Mouse (Mus musculus): Measurements from ENCODE around the gene Fosl1. TPM values are rescaled to one million over a fixed set of nuclear protein-coding genes. Genes with fewer than 3 reads are reported as not detected.

Fosl1 gene
- polyA plus RNA-seq, 2 experiments, result 0.06 TPM; not detected in 1

DNA sequence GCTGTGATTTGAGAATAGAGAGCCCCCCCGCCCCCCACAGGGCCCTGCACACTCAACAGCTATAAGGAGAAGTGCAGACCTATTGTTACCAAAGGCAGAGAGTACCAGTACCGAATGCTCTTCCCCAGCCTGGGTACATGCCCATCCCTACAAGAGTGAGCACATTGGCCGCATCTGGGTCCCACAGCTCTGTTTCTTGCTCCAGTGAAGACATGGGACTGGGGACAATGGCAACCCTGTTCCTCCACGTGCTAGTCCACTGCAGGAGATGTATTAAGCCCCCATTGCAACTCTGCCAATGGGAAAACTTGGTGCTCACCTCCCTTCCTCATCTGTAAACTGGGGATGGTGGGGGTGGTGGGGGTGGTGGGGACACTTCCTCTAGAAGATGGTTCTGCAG, 33.5 kb upstream of the Fosl1 start:
- 0 out of 2 replicates have a peak, but pooled peaks cover 5% of the 10 kb centered on the region for H3K4me1 ChIP-seq (ENCODE audit: control insufficient read depth, insufficient read depth, low read length)
- TF ChIP-seq POLR2A (IDR thresholded peaks at IDR 0.05; ENCODE audit: borderline replicate concordance, extremely low read depth, insufficient read depth, insufficient read length), result no peak
- ATAC-seq (ENCODE audit: low FRiP score, low read depth), result no peak
- no peaks in the 10 kb centered on the region for H3K27me3 ChIP-seq (ENCODE audit: control insufficient read depth, insufficient read depth, low read length)
- no peaks in the 10 kb centered on the region for H3K9me3 ChIP-seq (ENCODE audit: control insufficient read depth, low read length)
- no peak overlapping the region for H3K4me2 ChIP-seq (replicated peaks; ENCODE audit: low read depth, low read length, severe bottlenecking)
- peaks cover 3% of the 10 kb centered on the region; the same call in 1 of the 2 replicates for H3K36me3 ChIP-seq (ENCODE audit: control insufficient read depth, insufficient read depth, low read length)
- H3K9ac ChIP-seq (ENCODE audit: low read depth, low read length, severe bottlenecking), result no peak overlapping the region
- no peak overlapping the region for H3K27ac ChIP-seq (replicated peaks; ENCODE audit: low read depth, low read length)
- DNase-seq (ENCODE audit: low spot score), result no peak
- no peak overlapping the region for H3K4me3 ChIP-seq (replicated peaks; ENCODE audit: low read length)
- WGBS, result 71% methylated on average over 4 of the region's 4 CpGs

DNA sequence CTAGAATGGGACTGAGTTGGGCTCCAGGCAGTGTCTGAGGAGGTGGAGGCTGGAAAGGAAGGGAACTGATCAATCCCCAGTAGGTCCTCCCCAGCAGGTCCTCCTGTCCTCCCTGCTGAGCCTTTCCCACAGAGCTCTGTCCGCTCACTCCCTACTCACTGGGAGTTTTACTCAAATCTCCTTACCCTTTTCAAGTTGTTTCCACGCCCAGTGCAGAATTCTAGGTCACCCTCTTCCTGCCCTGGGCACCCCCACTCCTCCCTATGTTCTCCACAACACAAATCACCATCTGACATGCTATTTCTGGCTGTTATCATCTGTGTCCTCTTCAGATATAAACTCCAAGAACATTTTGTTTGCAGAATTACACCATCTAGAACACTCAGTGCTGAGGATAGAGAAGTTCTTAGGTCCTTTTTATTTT, 32.8 kb upstream of the Fosl1 start:
- no peaks in the 10 kb centered on the region for H3K27me3 ChIP-seq (ENCODE audit: control insufficient read depth, insufficient read depth, low read length)
- no peak overlapping the region for H3K27ac ChIP-seq (replicated peaks; ENCODE audit: low read depth, low read length)
- no peaks in the 10 kb centered on the region for H3K9me3 ChIP-seq (ENCODE audit: control insufficient read depth, low read length)
- no peak for ATAC-seq (ENCODE audit: low FRiP score, low read depth)
- no peak overlapping the region for H3K4me3 ChIP-seq (replicated peaks; ENCODE audit: low read length)
- DNase-seq (ENCODE audit: low spot score), result no peak
- H3K4me2 ChIP-seq (replicated peaks; ENCODE audit: low read depth, low read length, severe bottlenecking), result no peak overlapping the region
- 0 out of 2 replicates have a peak, but pooled peaks cover 2% of the 10 kb centered on the region for H3K4me1 ChIP-seq (ENCODE audit: control insufficient read depth, insufficient read depth, low read length)
- no peak overlapping the region for H3K9ac ChIP-seq (ENCODE audit: low read depth, low read length, severe bottlenecking)
- TF ChIP-seq POLR2A (IDR thresholded peaks at IDR 0.05; ENCODE audit: borderline replicate concordance, extremely low read depth, insufficient read depth, insufficient read length), result no peak
- peaks cover 4% of the 10 kb centered on the region; the same call in 1 of the 2 replicates for H3K36me3 ChIP-seq (ENCODE audit: control insufficient read depth, insufficient read depth, low read length)
- WGBS, result 44% methylated on average over 2 of the region's 2 CpGs

- TF ChIP-seq POLR2A (IDR thresholded peaks at IDR 0.05; ENCODE audit: borderline replicate concordance, extremely low read depth, insufficient read depth, insufficient read length), result no peak
- no peaks in the 10 kb centered on the region for H3K9me3 ChIP-seq (ENCODE audit: control insufficient read depth, low read length)
- no peak overlapping the region for H3K4me3 ChIP-seq (replicated peaks; ENCODE audit: low read length)
- H3K27me3 ChIP-seq (ENCODE audit: control insufficient read depth, insufficient read depth, low read length), result no peaks in the 10 kb centered on the region
- no peak overlapping the region for H3K9ac ChIP-seq (ENCODE audit: low read depth, low read length, severe bottlenecking)
- DNase-seq (ENCODE audit: low spot score), result no peak
- 98% methylated on average over 8 of the region's 8 CpGs for WGBS
- H3K36me3 ChIP-seq (ENCODE audit: control insufficient read depth, insufficient read depth, low read length), result peaks cover 41% of the 10 kb centered on the region
- H3K4me2 ChIP-seq (replicated peaks; ENCODE audit: low read depth, low read length, severe bottlenecking), result no peak overlapping the region
- no peak overlapping the region for H3K27ac ChIP-seq (replicated peaks; ENCODE audit: low read depth, low read length)
- peaks cover 9% of the 10 kb centered on the region for H3K4me1 ChIP-seq (ENCODE audit: control insufficient read depth, insufficient read depth, low read length)
- no peak for ATAC-seq (ENCODE audit: low FRiP score, low read depth)
Measured at GRCm38 (mm10) chr19:5418750-5419466, 28.4 kb upstream of the Fosl1 start.

GRCm38 (mm10) chr19:5419630-5420029, 27.7 kb upstream of the Fosl1 start:
- Histone ChIP-seq H3K9ac (ENCODE audit: low read depth, low read length, severe bottlenecking) (no peak overlapping the region), H3K4me3 (replicated peaks; ENCODE audit: low read length) (no peak overlapping the region), H3K4me1 (ENCODE audit: control insufficient read depth, insufficient read depth, low read length) (peaks cover 10% of the 10 kb centered on the region), H3K4me2 (replicated peaks; ENCODE audit: low read depth, low read length, severe bottlenecking) (no peak overlapping the region), H3K9me3 (ENCODE audit: control insufficient read depth, low read length) (no peaks in the 10 kb centered on the region), H3K36me3 (ENCODE audit: control insufficient read depth, insufficient read depth, low read length) (peaks cover 41% of the 10 kb centered on the region), H3K27ac (replicated peaks; ENCODE audit: low read depth, low read length) (no peak overlapping the region), H3K27me3 (ENCODE audit: control insufficient read depth, insufficient read depth, low read length) (no peaks in the 10 kb centered on the region)
- no peak for ATAC-seq (ENCODE audit: low FRiP score, low read depth)
- WGBS, result 90% methylated on average over 9 of the region's 9 CpGs
- TF ChIP-seq POLR2A (IDR thresholded peaks at IDR 0.05; ENCODE audit: borderline replicate concordance, extremely low read depth, insufficient read depth, insufficient read length), result no peak
- no peak for DNase-seq (ENCODE audit: low spot score)

DNA sequence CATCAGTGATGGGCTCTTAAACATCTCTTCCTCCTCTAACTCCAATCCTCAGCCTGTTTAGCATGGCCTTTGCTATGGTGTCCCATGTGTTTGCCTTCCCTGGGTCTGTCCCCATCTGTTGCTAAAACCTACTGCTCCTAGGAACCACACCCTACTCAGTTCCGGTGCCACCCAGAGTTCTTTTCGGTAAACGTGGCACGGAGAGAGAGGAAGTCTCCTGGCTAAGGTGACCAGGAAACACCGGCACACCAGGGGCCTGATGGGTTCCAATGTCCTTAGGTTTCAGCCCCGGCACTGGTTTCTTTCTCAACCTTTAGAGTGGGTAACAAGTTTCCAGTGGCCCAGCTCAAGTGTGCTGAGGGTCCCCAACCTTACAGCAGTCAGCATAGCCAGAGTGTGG, 26.8 kb upstream of the Fosl1 start:
- WGBS, result 97% methylated on average over 6 of the region's 6 CpGs
- no peak for ATAC-seq (ENCODE audit: low FRiP score, low read depth)
- Histone ChIP-seq H3K36me3 (ENCODE audit: control insufficient read depth, insufficient read depth, low read length) (peaks cover 41% of the 10 kb centered on the region), H3K27ac (replicated peaks; ENCODE audit: low read depth, low read length) (no peak overlapping the region), H3K27me3 (ENCODE audit: control insufficient read depth, insufficient read depth, low read length) (no peaks in the 10 kb centered on the region), H3K4me1 (ENCODE audit: control insufficient read depth, insufficient read depth, low read length) (peaks cover 10% of the 10 kb centered on the region), H3K9me3 (ENCODE audit: control insufficient read depth, low read length) (no peaks in the 10 kb centered on the region), H3K9ac (ENCODE audit: low read depth, low read length, severe bottlenecking) (no peak overlapping the region), H3K4me3 (replicated peaks; ENCODE audit: low read length) (no peak overlapping the region), H3K4me2 (replicated peaks; ENCODE audit: low read depth, low read length, severe bottlenecking) (no peak overlapping the region)
- no peak for TF ChIP-seq POLR2A (IDR thresholded peaks at IDR 0.05; ENCODE audit: borderline replicate concordance, extremely low read depth, insufficient read depth, insufficient read length)
- DNase-seq (ENCODE audit: low spot score), result no peak
